Comparison of ENCODE assay signal across 17 mouse cellular contexts in the genomic region with DNA sequence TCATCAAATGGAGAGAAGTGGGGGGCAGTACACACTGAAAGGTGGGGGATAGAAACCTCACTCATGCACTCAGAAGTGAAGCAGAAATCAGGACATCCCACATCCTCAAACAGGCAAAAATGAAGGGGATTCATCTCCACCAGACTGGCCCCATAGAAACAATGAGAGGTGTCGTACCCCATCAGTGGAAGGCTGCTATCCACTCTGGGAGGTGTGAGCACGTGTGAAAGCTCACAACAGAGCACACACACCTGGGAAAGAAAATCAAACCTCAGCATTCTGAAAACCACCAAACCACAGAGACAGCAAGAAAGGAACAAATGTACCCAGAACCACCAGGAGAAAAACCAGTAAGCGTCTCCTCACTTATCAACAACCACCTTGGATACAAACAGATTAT.
"Had no signal": no experiment of that assay in that cellular context is flagged by ENCODE, and none has a peak within 500 bp of the region (broad histone marks: within the 10 kb centered on the region; RNA-seq: fewer than 3 reads in every experiment).

No protein-coding gene starts in this region.

- H3K9ac ChIP-seq: neural tube, embryonic 12.5 days; neural tube, embryonic 13.5 days; neural tube, embryonic 15.5 days; stomach, embryonic 15.5 days had no signal

- H3K27ac ChIP-seq: neural tube, embryonic 12.5 days; neural tube, embryonic 13.5 days; neural tube, embryonic 15.5 days; stomach, embryonic 15.5 days; stomach, postnatal 0 days had no signal

- H3K4me2 ChIP-seq: neural tube, embryonic 12.5 days; neural tube, embryonic 13.5 days; neural tube, embryonic 15.5 days; stomach, embryonic 15.5 days had no signal

- H3K4me3 ChIP-seq: neural tube, embryonic 12.5 days; neural tube, embryonic 13.5 days; neural tube, embryonic 15.5 days; stomach, embryonic 15.5 days had no signal

- H3K36me3 ChIP-seq: neural tube, embryonic 12.5 days; neural tube, embryonic 13.5 days; neural tube, embryonic 15.5 days; stomach, embryonic 15.5 days had no signal

- DNase-seq: retina, postnatal 1 day; right cerebral cortex, adult 18-20 months; right cerebral cortex, postnatal 14 days; right cerebral cortex, postnatal 25 days; right cerebral cortex, postnatal 4 days; spleen, adult 18-20 months; thymus, adult 18-20 months; thymus, adult 2 months; thymus, postnatal 14 days; thymus, postnatal 25 days; thymus, postnatal 36 days; thymus, postnatal 4 days had no signal

- H3K27me3 ChIP-seq: neural tube, embryonic 12.5 days; neural tube, embryonic 13.5 days; neural tube, embryonic 15.5 days; stomach, embryonic 15.5 days had no signal

- H3K4me1 ChIP-seq: neural tube, embryonic 12.5 days; neural tube, embryonic 13.5 days; neural tube, embryonic 15.5 days; stomach, embryonic 15.5 days had no signal

- H3K9me3 ChIP-seq: neural tube, embryonic 12.5 days; neural tube, embryonic 13.5 days; neural tube, embryonic 15.5 days; stomach, embryonic 15.5 days had no signal
